Mouse (Mus musculus): ENCODE measurements around the gene Zfp987.
"Not testable (repeated sequence)": the region's sequence is repeated elsewhere in the genome, so short reads cannot be mapped to it uniquely, and the experiment has no call there.

DNA sequence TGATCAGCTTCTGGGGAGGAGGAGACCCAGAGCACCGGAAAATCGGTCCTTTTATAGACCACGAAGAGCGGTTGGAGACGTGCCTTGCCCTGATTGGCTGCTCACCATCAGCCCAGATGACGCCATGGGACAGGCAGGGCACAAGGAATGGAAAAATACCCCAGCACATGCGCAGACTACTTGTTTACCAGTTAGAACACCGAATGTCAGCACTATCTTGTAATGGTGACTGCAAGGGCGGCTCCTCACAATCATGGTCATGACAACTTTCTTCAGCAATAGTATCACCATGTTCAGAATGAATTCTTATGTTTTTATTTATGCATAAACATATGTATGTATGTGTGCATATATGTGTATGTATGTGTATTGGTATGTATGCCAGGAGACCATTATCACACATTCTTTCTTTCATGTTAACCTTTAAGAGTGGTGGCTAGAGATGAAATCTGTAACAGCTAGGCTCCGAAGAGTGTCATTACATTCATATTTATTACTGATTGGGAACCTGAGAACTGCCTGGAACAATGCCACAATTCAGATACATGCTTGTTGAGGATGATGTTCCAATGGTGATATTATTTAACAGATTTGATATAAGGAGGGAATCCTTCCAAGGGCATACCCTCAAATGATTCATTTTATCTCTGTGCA lies 70.9 kb downstream of the Zfp987 start:
- not testable (repeated sequence) for TF ChIP-seq CTCF (IDR thresholded peaks at IDR 0.05; ENCODE audit: control insufficient read depth, insufficient read depth, insufficient read length); CEBPB (IDR thresholded peaks at IDR 0.05; ENCODE audit: low read depth); USF1 (IDR thresholded peaks at IDR 0.05; ENCODE audit: low read depth); MAX (IDR thresholded peaks at IDR 0.05); MYOD1 (IDR thresholded peaks at IDR 0.05; ENCODE audit: control insufficient read depth, insufficient read length, low read depth); FOSL1 (IDR thresholded peaks at IDR 0.05; ENCODE audit: insufficient read depth, low read length, poor library complexity, severe bottlenecking); MYOG (IDR thresholded peaks at IDR 0.05; ENCODE audit: control insufficient read depth, extremely low read depth, insufficient read length)
